Mouse (Mus musculus) mouse trophoblast stem cell (cell line): Measurements from ENCODE around the gene Hsdl2.
"Not testable (repeated sequence)": the region's sequence is repeated elsewhere in the genome, so short reads cannot be mapped to it uniquely, and the experiment has no call there.

Experiments
- in situ Hi-C, 2 experiments: fragments of 300-500 bp; cut with MseI, MboI; formaldehyde crosslinking; loops; 2 replicates in 1 of 2; 3 replicates in 1 of 2; pipeline ENCODE4 v1.15.1; 2025

The Hsdl2 gene

DNA sequence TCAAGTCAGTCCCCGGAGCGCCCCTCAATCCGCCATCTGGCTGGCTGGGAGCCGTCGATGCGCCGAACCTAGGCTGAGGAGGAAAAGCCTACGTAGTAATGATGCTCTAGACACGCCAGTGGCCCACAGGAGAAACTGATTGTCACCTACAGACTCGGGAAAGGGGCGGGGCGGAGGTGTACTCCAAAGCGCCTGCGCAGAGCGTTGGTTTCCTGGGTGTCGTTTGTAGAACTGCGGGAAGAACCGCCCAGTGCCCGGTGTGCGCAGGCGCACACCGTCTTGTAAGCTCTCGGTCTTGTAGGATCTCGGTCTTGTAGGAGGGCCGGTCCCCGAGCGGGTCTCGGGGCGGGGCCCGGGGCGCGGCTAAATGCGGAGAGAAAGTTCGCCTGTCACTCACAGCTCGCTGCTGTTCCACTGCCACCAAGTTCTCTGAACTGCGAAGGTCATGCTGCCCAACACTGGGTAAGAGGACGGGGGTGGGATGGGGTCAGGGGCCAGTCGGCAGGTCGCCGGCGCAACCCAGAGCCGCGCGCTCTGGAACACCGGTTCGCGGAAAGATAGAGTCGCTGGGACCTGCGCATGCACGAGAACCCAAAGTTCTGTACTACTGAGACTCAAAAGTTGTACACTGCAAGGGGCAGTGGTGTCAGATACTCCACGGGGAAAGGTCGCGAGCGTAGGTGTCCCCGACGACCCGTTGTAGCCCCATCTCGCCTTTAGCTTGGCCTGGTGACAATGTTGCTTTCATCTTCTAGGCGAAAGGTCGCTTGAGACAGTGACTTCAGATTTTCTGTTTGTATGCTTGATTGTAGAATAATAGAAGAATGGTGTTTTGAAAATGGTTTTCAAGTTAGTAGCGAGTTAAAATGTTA is at the start of gene Hsdl2:
Gene Hsdl2, plus strand, starts transcription at position 250 of the 872 bp plus-strand sequence.
- in situ Hi-C loops, result no loop called here

DNA sequence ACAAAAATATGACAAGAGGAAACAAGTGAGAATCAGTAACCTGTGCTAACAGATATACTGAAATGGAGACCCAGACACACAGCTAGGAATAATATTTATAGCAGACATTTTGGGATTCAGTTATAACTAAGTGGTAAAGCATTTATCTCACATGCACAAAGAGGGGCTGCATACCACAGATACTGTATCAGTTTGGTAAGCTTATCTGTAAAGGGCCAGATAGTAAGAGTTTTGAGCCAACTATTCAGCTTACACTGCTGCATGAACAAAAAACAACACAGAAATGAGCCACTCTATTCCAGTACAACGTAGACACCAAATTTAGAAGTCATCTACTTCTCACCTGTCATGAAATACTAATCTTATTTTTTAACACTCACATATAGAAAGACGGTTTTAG is 48.1 kb upstream of the Hsdl2 start:
- in situ Hi-C loops, result no loop called here

- in situ Hi-C loops, result no loop called here
Measured at GRCm38 (mm10) chr4:59535624-59536023, 45.7 kb upstream of the Hsdl2 start.

DNA sequence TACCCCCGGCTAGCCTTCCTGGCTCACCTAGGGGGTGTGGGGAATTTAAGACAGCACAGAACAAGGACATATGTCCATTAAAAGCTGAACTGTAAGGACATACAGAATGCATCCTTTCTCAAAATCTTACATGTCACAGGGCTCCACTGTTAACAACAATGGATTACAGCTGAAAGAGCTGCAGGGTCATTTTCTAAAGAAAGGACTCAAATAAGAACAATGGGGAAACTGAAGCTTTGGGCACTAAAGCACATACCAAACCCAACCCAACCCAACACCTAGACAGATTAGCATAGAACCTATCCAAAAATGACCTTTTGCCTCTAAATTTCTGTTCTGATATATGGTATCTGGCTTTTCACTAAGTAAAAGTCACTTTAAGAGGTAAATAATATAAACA is 45.1 kb upstream of the Hsdl2 start:
- in situ Hi-C loops, result no loop called here

DNA sequence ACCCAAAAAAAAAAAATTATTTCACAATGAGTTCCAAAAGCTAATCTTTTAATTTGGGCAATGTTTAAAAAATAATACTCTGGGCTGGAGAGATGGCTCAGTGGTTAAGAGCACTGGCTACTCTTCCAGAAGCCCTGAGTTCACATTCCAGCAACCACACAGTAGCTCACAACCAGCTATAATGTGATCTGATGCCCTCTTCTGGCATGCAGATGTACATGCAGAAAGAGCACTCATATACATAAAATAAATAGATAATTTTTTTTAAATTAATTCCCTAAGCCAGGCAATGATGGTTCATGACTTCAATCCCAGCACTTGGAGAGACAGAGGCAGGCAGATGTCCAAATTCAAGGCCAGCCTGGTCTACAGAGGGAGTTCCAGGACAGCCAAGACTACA is 38.4 kb upstream of the Hsdl2 start:
- in situ Hi-C loops, result no loop called here

GRCm38 (mm10) chr4:59544654-59545053 is 36.7 kb upstream of the Hsdl2 start:
- in situ Hi-C loops, result no loop called here

DNA sequence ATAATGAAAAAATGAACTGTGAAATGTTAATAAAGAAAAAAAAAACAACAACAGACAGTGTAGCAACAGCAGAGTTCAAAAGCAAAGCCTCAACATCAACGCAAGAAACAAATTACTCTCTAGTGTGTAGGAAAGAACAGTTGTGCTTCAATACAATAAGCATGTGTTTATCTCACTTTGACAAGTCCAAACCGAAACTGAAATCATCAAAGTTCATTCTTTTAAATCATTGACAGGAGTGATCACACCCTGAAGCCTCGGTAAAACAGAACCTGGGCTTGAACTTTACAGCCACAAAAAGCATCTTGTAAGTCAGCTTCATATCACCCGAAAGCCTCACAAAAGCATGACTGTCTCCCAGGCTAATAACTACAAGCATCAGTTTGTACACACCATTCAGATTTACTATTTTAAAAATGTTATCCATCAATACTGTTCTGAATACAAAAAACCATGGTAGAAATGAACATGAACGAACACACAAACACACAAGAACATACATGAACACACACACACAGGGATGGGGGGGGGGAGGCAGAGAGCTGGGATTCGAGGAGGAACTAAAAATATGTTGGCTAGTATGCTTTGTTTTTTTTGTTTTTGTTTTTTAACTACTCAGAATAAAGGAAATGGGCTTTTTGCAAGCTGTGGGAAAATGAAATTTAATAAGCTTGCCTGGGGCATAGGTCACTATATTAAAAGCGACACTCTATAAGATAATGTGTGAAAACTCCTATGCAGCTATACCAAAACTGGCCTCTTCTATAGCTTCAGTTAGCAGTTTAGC is 34.9 kb upstream of the Hsdl2 start:
- in situ Hi-C loops, result no loop called here

DNA sequence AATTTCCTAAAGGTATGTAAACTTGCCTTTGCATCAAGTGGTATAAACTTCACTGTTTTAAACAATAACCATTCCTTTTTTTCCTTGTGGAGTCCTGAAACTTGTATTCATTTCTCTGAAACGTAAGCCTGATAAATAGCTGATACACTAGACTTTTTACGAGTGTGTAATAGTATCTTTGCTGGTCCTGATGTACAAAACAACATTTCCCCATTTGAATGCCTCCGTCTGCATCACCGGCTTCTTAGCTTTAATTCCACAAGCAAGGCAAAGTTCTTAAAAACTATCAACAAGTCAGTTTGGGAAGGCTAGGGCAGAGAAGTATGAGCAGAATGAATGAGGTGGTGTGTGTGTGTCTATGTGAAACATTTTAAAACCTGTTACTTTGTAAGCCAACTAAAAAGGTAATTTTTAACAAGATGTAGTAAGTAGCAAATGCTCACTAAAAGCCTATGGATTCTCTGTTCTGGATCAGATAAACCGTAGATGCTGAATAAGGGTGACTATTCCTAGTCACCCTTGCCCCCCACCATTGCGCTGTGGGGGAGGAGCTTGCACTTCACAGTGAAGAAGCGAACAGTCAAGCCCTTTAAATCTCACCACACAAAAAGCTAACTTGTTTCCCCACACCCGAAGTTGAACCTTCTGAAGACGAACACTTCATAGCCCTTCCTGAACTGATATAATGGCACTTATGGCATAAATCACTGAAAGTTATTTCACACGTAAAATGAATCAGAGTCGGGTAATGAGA is 34.0 kb upstream of the Hsdl2 start:
- in situ Hi-C loops, result no loop called here

GRCm38 (mm10) chr4:59548011-59548559 is 33.3 kb upstream of the Hsdl2 start:
- in situ Hi-C loops, result no loop called here

DNA sequence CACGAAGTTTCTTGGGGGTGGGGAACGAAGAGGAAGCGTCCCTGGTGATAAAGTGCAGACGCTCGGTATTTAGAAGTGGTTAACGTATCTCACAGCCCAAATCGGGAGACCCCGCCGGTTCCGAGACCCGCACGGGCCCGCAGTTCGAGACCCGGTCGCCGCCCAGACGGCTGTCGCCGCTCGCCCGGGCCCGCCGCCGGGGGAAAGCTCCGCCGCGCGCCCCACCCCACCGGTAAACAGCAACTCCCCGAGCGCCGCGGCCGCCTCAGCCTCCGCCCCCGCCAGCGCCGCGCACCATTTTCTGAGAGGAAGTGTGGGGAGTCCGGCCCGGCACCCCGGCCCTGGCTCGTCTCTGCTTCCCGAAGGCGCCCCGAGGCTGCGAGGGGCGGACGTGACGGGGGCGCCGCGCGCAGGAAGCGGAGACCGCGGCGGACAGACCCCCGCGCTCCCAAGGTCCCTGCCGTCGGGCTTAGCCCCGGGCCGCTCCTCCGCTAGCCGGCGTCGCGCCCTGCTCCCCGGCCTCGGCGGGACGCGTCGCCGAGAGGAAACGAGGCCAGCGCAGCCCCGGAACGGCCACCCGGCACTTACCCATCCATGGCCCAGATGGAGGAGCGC is 32.7 kb upstream of the Hsdl2 start:
- in situ Hi-C loops, result no loop called here

DNA sequence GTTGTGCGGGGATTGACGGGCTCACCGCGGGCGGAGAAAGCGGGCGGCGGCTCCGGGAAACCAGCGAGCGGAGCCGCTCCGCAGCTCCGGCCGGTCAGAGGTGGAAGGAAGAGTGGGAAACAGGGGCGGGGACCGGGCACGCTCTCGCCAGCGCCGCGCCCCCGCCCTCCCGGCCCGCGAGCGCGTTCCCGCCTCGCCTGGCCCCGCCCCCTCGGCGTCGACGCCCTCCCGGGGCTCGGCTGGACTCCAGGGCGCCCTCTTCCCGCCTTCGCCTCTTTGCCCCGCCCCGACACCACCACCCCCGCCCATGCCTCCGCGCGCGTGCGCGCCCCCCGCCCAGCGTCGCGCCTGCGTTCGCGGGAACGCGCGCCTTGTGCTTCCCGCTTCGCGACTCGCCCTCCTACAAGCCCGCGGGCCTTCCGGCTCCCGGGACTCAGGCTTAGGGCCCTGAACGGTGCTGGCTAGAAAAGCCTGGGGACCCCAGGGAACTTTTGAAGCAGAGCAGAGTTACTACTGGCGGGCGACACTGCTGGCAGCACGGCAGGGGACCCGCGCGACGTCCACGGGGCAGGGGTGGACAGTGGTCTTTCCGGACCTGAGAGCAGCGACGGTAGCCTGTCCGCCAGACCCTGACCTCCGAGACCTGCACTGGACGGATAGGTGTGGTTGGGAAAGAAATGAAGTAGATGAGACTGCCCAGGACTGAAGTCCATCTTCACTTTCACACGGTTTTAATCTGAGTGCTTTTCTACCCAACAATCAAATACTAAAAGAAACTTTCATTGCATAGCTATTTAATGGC is 32.0 kb upstream of the Hsdl2 start, which contains the start of gene Ptbp3:
Gene Ptbp3, minus strand, starts transcription at position 190 of the 802 bp plus-strand sequence.
- in situ Hi-C loops, result no loop called here

GRCm38 (mm10) chr4:59549977-59550560 is 31.3 kb upstream of the Hsdl2 start:
- in situ Hi-C loops, result no loop called here

DNA sequence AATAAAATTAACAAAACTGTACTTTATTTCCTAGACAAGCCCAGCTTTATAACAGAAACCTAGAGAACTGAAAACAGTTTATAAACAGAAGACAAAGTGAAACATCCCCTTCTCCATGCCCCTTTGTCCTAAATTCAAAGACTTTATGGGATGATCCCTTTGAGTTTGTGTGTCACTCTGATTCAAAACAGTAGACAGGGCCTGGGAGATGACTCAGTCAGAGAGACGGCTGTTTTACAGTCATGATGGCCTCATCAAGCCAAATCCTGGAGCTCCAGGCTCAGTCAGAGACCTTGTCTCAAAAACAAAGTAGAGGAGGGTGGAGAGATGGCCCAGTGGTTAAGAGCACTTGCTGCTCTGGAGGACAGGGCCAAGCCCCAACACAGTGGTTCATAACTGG is 29.5 kb upstream of the Hsdl2 start:
- in situ Hi-C loops, result no loop called here

- in situ Hi-C loops, result no loop called here
Measured at GRCm38 (mm10) chr4:59552835-59553234, 28.5 kb upstream of the Hsdl2 start.

- in situ Hi-C loops, result no loop called here
Measured at GRCm38 (mm10) chr4:59553576-59553975, 27.8 kb upstream of the Hsdl2 start.

- in situ Hi-C loops, result no loop called here
Measured at GRCm38 (mm10) chr4:59555177-59555576, 26.2 kb upstream of the Hsdl2 start.

GRCm38 (mm10) chr4:59557343-59557742 is 24.0 kb upstream of the Hsdl2 start:
- in situ Hi-C loops, result not testable (repeated sequence)

GRCm38 (mm10) chr4:59558096-59558720 is 23.2 kb upstream of the Hsdl2 start:
- in situ Hi-C loops, result no loop called here

GRCm38 (mm10) chr4:59560141-59560540 is 21.2 kb upstream of the Hsdl2 start:
- in situ Hi-C loops, result loop anchor here (10.0 kb wide), 1 partner anchor 195 kb away; no protein-coding TSS in a partner anchor
